Mouse (Mus musculus) testis, adult 2 months (tissue): ENCODE measurements around the gene H2-M5. TPM values are rescaled to one million over a fixed set of nuclear protein-coding genes. Genes with fewer than 3 reads are reported as not detected.
A peak's percentile ranks its signal among the peaks of the same experiment; 100 is the strongest.

Source experiments
- H3K27ac ChIP-seq: fragments of 200-500 bp; 2 replicates; pipeline ENCODE4 v1.5.1; 2012; ENCODE audit warnings: low read depth, low read length; ENCODE audit not compliant: control insufficient read depth, insufficient read depth
- H3K27me3 ChIP-seq: fragments of 200-500 bp; 2 replicates; pipeline ENCODE4 v1.6.1; 2012; ENCODE audit warnings: mild to moderate bottlenecking, low read length, moderate library complexity; ENCODE audit not compliant: control insufficient read depth, insufficient read depth
- H3K36me3 ChIP-seq: fragments of 200-500 bp; 2 replicates; pipeline ENCODE4 v1.6.1; 2012; ENCODE audit warnings: mild to moderate bottlenecking, low read length; ENCODE audit not compliant: control insufficient read depth, insufficient read depth
- H3K4me1 ChIP-seq: fragments of 200-500 bp; 2 replicates; pipeline ENCODE4 v1.6.1; 2012; ENCODE audit warnings: low read length; ENCODE audit not compliant: control insufficient read depth, insufficient read depth
- H3K4me3 ChIP-seq: fragments of 200-500 bp; 2 replicates; pipeline ENCODE4 v1.5.1; 2012; ENCODE audit warnings: low read depth, mild to moderate bottlenecking, low read length, moderate library complexity, mixed read lengths; ENCODE audit not compliant: control insufficient read depth
- CTCF ChIP-seq: fragments of 200-500 bp; IDR thresholded peaks from 2 replicates; pipeline ENCODE4 v1.5.1; 2012; ENCODE audit warnings: low read depth, mild to moderate bottlenecking, inconsistent platforms, low read length, moderate library complexity; ENCODE audit not compliant: control insufficient read depth, insufficient read depth, insufficient replicate concordance
- POLR2A ChIP-seq: fragments of 200-500 bp; IDR thresholded peaks from 2 replicates; pipeline ENCODE4 v1.6.1; 2012; ENCODE audit warnings: low read depth, mild to moderate bottlenecking, inconsistent platforms, low read length, moderate library complexity; ENCODE audit not compliant: control insufficient read depth
- polyA plus RNA-seq: library from polyadenylated mRNA; depleted of rRNA; stranded (reverse); fragments of >200 nt; gene quantifications from 2 replicates; pipeline ENCODE4 v1.2.3, GENCODE M21; 2012

The H2-M5 gene
- polyA plus RNA-seq, 1 experiment = 2.8 TPM

DNA sequence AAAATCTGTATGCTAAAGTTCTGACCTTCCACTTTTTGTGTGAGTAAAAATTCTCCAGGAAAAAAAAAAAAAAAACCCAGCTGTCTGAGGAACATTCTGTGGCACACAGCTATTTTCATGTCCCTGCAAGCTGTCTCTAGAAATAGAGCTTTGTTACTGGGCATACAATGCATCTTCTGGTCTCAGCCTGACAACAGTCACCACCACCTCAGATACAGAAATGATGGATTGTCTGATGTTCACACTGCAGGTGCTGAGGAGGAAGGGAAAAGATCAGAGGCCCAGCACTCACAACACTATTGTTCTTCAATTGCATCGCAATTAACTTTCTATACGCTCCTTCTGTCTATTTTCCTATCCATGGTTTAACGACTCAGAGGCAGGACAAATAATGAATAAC, 29.0 kb upstream of the H2-M5 start:
- H3K4me1 ChIP-seq = no peaks in the 10 kb centered on the region
- TF ChIP-seq POLR2A (no peak), CTCF (no peak)

DNA sequence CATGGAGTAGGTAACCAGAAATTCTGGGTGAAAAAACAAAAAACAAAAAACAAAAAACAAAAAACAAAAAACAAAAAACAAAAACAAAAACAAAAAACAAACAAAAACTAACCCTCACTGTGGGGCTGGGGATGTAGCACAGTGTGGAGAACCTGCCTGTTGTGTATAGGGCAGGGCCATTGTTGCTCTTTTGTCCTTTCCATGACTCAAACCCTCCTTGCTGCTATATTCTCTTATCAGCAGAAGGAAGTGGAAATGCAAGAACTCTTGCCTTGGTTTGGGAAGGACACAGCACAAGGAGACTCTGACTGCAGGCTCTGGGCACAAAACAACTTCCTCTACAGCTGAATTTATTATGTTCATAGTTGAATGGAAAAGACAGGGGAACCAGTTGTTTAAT, 27.0 kb upstream of the H2-M5 start:
- Histone ChIP-seq H3K27ac (no peak overlapping the region), H3K4me1 (no peaks in the 10 kb centered on the region), H3K4me3 (no peak overlapping the region), H3K36me3 (no peaks in the 10 kb centered on the region), H3K27me3 (no peaks in the 10 kb centered on the region)
- no peak for TF ChIP-seq CTCF
- no peak for TF ChIP-seq POLR2A

More for the DNA sequence above, 29.0 kb upstream of the H2-M5 start:
- Histone ChIP-seq H3K27ac (no peak overlapping the region), H3K27me3 (no peaks in the 10 kb centered on the region), H3K4me3 (no peak overlapping the region), H3K36me3 (no peaks in the 10 kb centered on the region)

DNA sequence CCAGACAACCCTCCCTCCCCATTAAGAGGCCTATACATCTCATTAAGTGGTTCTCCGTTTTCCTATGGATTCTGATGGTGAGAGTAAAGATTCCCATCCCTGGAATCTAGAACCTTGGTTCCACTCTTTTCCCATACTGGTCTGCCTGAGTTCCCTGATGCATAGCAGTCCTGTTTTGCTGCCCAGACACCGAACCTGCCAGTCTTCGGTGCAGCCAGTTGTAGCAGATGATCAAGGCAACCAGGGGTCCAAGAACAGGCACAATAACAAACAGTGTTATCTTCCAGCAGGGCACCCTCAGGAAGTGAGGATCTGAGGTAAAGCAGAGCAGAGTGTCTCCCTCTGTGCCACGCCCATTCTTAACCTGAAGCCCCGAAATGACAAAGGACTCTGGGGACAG, 22.8 kb upstream of the H2-M5 start:
- TF ChIP-seq CTCF = no peak
- no peak for TF ChIP-seq POLR2A
- Histone ChIP-seq H3K4me3 (no peak overlapping the region), H3K36me3 (no peaks in the 10 kb centered on the region), H3K27ac (no peak overlapping the region), H3K27me3 (no peaks in the 10 kb centered on the region), H3K4me1 (no peaks in the 10 kb centered on the region)

DNA sequence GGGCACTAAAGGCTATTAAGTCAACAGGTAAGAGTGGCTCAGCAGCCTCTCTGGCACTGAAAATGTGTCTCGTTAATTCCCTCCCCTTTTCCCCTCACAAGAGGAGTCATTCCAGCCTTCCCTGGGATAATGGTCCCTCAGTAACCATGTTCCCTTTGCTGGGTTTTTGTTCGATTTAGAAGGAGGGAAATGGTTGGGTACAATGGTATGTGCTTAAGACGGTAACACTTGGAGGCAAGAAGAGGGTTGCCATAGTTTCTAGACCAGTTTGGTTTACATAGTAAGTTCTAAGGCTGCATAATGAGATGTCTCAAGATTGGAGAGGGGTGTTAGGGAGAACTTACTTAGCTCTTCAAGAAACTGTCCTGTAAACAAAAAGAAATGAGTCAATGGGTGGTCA, 22.4 kb upstream of the H2-M5 start:
- H3K36me3 ChIP-seq = no peaks in the 10 kb centered on the region

DNA sequence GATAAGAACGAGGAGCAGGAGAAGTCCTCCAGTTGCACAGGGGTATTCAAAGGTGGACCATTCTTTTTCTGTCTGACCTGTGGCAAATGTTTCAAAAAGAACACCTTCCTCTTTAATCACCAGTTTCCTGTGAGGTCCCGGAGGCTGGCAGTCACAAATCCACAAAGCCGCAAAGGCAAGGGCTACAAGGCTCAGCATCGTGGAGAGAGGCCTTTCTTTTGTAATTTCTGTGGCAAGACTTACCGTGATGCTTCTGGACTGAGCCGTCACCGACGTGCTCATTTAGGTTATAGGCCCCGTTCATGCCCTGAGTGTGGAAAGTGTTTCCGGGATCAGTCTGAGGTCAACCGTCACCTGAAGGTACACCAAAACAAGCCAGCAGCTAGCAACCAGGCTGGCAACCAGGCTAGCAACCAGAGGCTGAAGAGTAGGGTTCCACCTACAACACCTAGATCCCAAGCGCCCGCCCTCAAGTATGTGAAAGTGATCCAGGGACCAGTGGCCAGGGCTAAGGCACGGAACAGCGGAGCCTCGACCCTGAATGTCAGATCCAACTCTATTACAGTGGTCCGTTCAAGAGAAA, 20.2 kb upstream of the H2-M5 start:
- Histone ChIP-seq H3K36me3 (no peaks in the 10 kb centered on the region), H3K4me1 (no peaks in the 10 kb centered on the region; the same call in 1 of the 2 replicates), H3K27me3 (no peaks in the 10 kb centered on the region), H3K4me3 (no peak overlapping the region), H3K27ac (no peak overlapping the region)
- TF ChIP-seq POLR2A (no peak), CTCF (no peak)

More for the DNA sequence above, 22.4 kb upstream of the H2-M5 start:
- Histone ChIP-seq H3K4me3 (no peak overlapping the region), H3K4me1 (no peaks in the 10 kb centered on the region), H3K27me3 (no peaks in the 10 kb centered on the region), H3K27ac (no peak overlapping the region)
- TF ChIP-seq POLR2A = no peak
- TF ChIP-seq CTCF = no peak

DNA sequence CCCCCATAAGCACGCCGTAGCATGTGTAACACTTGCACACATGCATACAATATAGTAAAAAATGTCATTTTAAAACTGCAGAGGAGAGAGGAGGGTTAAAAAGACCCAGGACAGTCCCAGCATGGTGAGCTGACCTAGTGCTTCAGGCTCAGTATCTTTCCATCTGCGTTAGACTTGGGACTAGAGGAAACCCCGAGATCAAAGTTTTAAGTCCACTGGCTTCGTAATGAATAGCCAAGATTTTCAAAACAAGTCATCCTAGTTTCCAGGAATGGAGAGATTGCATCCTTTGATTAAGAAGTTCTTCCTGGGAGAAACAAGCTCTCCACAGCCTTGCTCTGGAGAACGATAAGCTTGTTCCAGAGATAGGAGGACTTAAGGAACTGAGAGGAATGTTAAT, 18.8 kb upstream of the H2-M5 start:
- Histone ChIP-seq H3K4me1 (no peaks in the 10 kb centered on the region; the same call in 1 of the 2 replicates), H3K36me3 (no peaks in the 10 kb centered on the region), H3K27ac (no peak overlapping the region), H3K27me3 (no peaks in the 10 kb centered on the region), H3K4me3 (no peak overlapping the region)
- no peak for TF ChIP-seq POLR2A
- TF ChIP-seq CTCF = no peak

DNA sequence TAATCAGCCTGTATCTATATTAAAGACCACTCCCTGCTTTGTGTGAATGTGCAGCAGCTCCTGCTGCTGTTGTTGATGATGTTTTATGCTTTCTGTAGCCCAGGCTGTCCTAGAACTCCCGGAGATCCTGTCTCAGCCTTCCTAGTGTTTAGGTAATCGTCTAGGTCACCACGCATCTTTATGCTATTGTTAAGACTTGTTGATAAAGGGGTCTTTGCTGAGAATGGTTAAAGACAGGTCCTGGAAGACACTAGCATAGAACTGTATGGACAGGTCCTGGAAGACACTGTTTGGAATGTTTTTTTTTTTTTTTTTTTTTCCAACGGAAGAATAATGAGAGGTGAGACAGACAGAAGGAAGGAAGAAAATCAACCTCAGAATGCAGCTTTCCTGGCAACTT, 14.0 kb upstream of the H2-M5 start:
- H3K4me1 ChIP-seq = peaks cover 8% of the 10 kb centered on the region
- H3K36me3 ChIP-seq = no peaks in the 10 kb centered on the region
- TF ChIP-seq POLR2A (no peak), CTCF (no peak)
- H3K27me3 ChIP-seq = no peaks in the 10 kb centered on the region
- H3K4me3 ChIP-seq = peak overlapping the region; percentile 78
- H3K27ac ChIP-seq = no peak overlapping the region
